Mouse (Mus musculus): ENCODE data around the gene Plin5. TPM values are rescaled to one million over a fixed set of nuclear protein-coding genes. Genes with fewer than 3 reads are reported as not detected.
"Not testable (repeated sequence)": the region's sequence is repeated elsewhere in the genome, so short reads cannot be mapped to it uniquely, and the experiment has no call there.

Gene Plin5
- polyA plus RNA-seq, 1 experiment: 11.7 TPM

DNA sequence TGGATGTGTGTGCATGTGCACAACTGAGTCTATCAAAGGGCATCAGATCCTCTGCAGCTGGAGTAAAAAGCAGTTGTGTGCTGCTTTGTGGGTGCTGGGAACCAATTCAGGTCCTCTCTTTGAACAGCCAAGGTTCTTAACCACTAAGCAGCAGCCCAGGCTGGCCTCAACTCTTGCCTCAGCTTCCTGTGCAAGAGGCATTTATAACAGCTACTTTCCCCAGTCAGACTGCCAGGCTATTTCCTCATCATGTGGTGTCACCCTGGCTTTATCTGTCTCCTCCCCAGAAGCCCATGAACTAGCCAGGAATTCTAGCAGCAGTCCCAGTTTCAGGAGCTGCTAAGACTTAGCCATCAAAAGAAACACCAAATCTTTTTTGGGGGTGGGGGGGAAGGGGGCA, 50.9 kb downstream of the Plin5 start:
- Histone ChIP-seq H3K4me1 (replicated peaks; ENCODE audit: control insufficient read depth, insufficient read depth, low read length) (no peaks in the 10 kb centered on the region), H3K27me3 (ENCODE audit: control insufficient read depth, insufficient read depth, low read length) (no peaks in the 10 kb centered on the region), H3K36me3 (ENCODE audit: control insufficient read depth, insufficient read depth, low read length) (peaks cover 67% of the 10 kb centered on the region), H3K4me3 (ENCODE audit: control insufficient read depth, insufficient read depth, low read length) (no peak overlapping the region), H3K27ac (ENCODE audit: control insufficient read depth, insufficient read depth, low read length) (no peak overlapping the region)
- TF ChIP-seq CTCF (IDR thresholded peaks at IDR 0.05; ENCODE audit: borderline replicate concordance, control insufficient read depth, extremely low read depth, insufficient read depth, low read length, poor library complexity) (no peak), POLR2A (IDR thresholded peaks at IDR 0.05; ENCODE audit: control insufficient read depth, extremely low read depth, insufficient read depth, low read length, poor library complexity) (no peak)
- no peak for DNase-seq

DNA sequence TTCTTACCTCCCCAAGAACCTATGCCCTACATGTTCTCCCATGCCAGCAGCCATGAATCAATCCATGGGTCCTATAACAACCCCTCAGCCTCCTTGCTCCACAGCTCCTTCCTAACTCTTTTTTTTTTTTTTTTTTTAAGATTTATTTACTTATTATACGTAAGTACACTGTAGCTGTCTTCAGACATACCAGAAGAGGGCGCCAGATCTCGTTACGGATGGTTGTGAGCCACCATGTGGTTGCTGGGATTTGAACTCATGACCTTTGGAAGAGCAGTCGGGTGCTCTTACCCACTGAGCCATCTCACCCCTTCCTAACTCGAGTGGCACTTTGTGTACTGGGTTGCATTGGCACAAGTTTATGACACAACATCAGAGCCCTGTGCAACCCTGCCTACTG, 51.7 kb downstream of the Plin5 start:
- peaks cover 71% of the 10 kb centered on the region for H3K36me3 ChIP-seq (ENCODE audit: control insufficient read depth, insufficient read depth, low read length)
- not testable (repeated sequence) for H3K4me1 ChIP-seq (replicated peaks; ENCODE audit: control insufficient read depth, insufficient read depth, low read length); H3K4me3 ChIP-seq (ENCODE audit: control insufficient read depth, insufficient read depth, low read length); H3K27me3 ChIP-seq (ENCODE audit: control insufficient read depth, insufficient read depth, low read length); DNase-seq; H3K27ac ChIP-seq (ENCODE audit: control insufficient read depth, insufficient read depth, low read length)
- WGBS: 95% methylated on average over 6 of the region's 6 CpGs

DNA sequence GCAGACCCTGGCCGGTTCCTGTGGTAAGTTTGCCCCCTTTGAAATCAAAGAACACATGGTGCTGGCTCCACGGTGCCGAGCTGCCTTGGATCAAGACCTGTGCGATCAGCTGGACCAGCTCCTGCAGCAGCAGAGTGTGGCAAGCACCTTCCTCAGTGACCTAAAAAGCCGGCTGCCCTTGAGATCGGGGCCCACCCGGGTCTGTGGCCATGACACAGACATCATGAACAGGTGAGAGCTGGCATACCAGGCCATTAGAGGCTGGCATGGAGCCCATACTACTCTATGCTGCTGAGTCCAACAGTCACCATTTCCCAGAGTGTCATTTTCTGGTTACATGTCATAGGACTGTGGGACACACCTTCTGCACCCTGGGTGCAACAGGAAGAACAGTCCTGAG, 55.3 kb downstream of the Plin5 start:
- Histone ChIP-seq H3K27ac (ENCODE audit: control insufficient read depth, insufficient read depth, low read length) (no peak overlapping the region), H3K36me3 (ENCODE audit: control insufficient read depth, insufficient read depth, low read length) (peaks cover 57% of the 10 kb centered on the region), H3K27me3 (ENCODE audit: control insufficient read depth, insufficient read depth, low read length) (no peaks in the 10 kb centered on the region), H3K4me3 (ENCODE audit: control insufficient read depth, insufficient read depth, low read length) (no peak overlapping the region), H3K4me1 (replicated peaks; ENCODE audit: control insufficient read depth, insufficient read depth, low read length) (no peaks in the 10 kb centered on the region)
- TF ChIP-seq POLR2A (IDR thresholded peaks at IDR 0.05; ENCODE audit: control insufficient read depth, extremely low read depth, insufficient read depth, low read length, poor library complexity): no peak
- TF ChIP-seq CTCF (IDR thresholded peaks at IDR 0.05; ENCODE audit: borderline replicate concordance, control insufficient read depth, extremely low read depth, insufficient read depth, low read length, poor library complexity): no peak
- 94% methylated on average over 7 of the region's 7 CpGs for WGBS
- DNase-seq: no peak

Other genes with a start within 250 kb of the Plin5 start
- gene Zfp119a, start 238.7 kb downstream of the Plin5 start, polyA plus RNA-seq (2012; rRNA removed): 0.27 and 0.36 TPM in 2 replicates
- gene Zfp959, start 225.5 kb downstream of the Plin5 start, polyA plus RNA-seq (2012; rRNA removed): 1.6 and 1.9 TPM in 2 replicates
- 0.17 and 0.23 TPM in 2 replicates for gene Zfp119b, start 168.1 kb downstream of the Plin5 start, polyA plus RNA-seq (2012; rRNA removed)
- gene Ebi3, start 165.0 kb downstream of the Plin5 start, polyA plus RNA-seq (2012; rRNA removed): 24.5 and 25.9 TPM in 2 replicates
- gene Yju2, start 158.5 kb downstream of the Plin5 start, polyA plus RNA-seq (2012; rRNA removed): 16.9 and 17.3 TPM in 2 replicates
- 0.59 and 1.9 TPM in 2 replicates for gene Shd, start 147.1 kb downstream of the Plin5 start, polyA plus RNA-seq (2012; rRNA removed)
- gene Fsd1, start 131.1 kb downstream of the Plin5 start, polyA plus RNA-seq (2012; rRNA removed): 0.26 and 0.62 TPM in 2 replicates
- gene Stap2, start 112.0 kb downstream of the Plin5 start, polyA plus RNA-seq (2012; rRNA removed): 16.4 and 22.2 TPM in 2 replicates
- 180 and 188 TPM in 2 replicates for gene Mpnd, start 111.9 kb downstream of the Plin5 start, polyA plus RNA-seq (2012; rRNA removed)
- 216 and 248 TPM in 2 replicates for gene Sh3gl1, start 81.0 kb downstream of the Plin5 start, polyA plus RNA-seq (2012; rRNA removed)
- gene Chaf1a, start 77.2 kb downstream of the Plin5 start, polyA plus RNA-seq (2012; rRNA removed): 16.9 and 21.4 TPM in 2 replicates
- 76.7 and 93.1 TPM in 2 replicates for gene Ubxn6, start 42.6 kb downstream of the Plin5 start, polyA plus RNA-seq (2012; rRNA removed)
- gene Hdgfl2, start 38.0 kb downstream of the Plin5 start, polyA plus RNA-seq (2012; rRNA removed): 80.6 and 83.3 TPM in 2 replicates
- 16.7 and 29.0 TPM in 2 replicates for gene Plin4, start 7.8 kb downstream of the Plin5 start, polyA plus RNA-seq (2012; rRNA removed)
- 23.5 and 27.0 TPM in 2 replicates for gene Lrg1, start 4.4 kb upstream of the Plin5 start, polyA plus RNA-seq (2012; rRNA removed)
- 3.8 and 4.9 TPM in 2 replicates for gene Sema6b, start 22.7 kb upstream of the Plin5 start, polyA plus RNA-seq (2012; rRNA removed)
- 21.6 and 26.8 TPM in 2 replicates for gene Tnfaip8l1, start 44.9 kb upstream of the Plin5 start, polyA plus RNA-seq (2012; rRNA removed)
- 57.4 and 62.3 TPM in 2 replicates for gene Mydgf, start 66.3 kb upstream of the Plin5 start, polyA plus RNA-seq (2012; rRNA removed)
- gene Dpp9, start 101.3 kb upstream of the Plin5 start, polyA plus RNA-seq (2012; rRNA removed): 85.6 and 95.2 TPM in 2 replicates
- gene Fem1a, start 139.2 kb upstream of the Plin5 start, polyA plus RNA-seq (2012; rRNA removed): 43.1 and 45.2 TPM in 2 replicates
- gene Ticam1, start 159.2 kb upstream of the Plin5 start, polyA plus RNA-seq (2012; rRNA removed): 21.6 and 23.1 TPM in 2 replicates
- gene Plin3, start 175.3 kb upstream of the Plin5 start, polyA plus RNA-seq (2012; rRNA removed): 29.3 and 33.0 TPM in 2 replicates
- gene Arrdc5, start 182.7 kb upstream of the Plin5 start, polyA plus RNA-seq (2012; rRNA removed): not detected in 2 replicates
- gene Uhrf1, start 185.7 kb upstream of the Plin5 start, polyA plus RNA-seq (2012; rRNA removed): 154 and 258 TPM in 2 replicates
- gene Kdm4b, start 208.5 kb upstream of the Plin5 start, polyA plus RNA-seq (2012; rRNA removed): 94.1 and 117 TPM in 2 replicates

Data from thymus, adult 2 months (tissue).